ENCODE assay signal across 7 mouse cellular contexts in genomic region chr8:11556691-11557423, GRCm38 (mm10). TPM values are rescaled to one million over a fixed set of nuclear protein-coding genes. Genes with fewer than 3 reads are reported as not detected.
DNase-seq lines count a peak whose midpoint lies in the region; ATAC-seq and TF ChIP-seq lines count a peak whose summit lies in the region.

No protein-coding gene starts in this region.

- TF ChIP-seq POLR2A in kidney, adult 2 months (IDR thresholded peaks at IDR 0.05; ENCODE audit: low read depth, low read length) = no peak
- no peak for TF ChIP-seq POLR2A in limb, embryonic 14.5 days (IDR thresholded peaks at IDR 0.05; ENCODE audit: borderline replicate concordance, extremely low read depth, insufficient read depth, insufficient read length)
- TF ChIP-seq POLR2A in myocyte (IDR thresholded peaks at IDR 0.05; ENCODE audit: insufficient read length, low read depth) = no peak

- under 1% methylated on average over 85 of the region's 85 CpGs for WGBS in kidney, adult 2 months
- under 1% methylated on average over 51 of the region's 85 CpGs for WGBS in limb, embryonic 14.5 days

- H3K27ac ChIP-seq in kidney, adult 2 months (ENCODE audit: insufficient read depth, low read depth, low read length) = peak overlapping the region; percentile 96
- peak overlapping the region; percentile 96 for H3K27ac ChIP-seq in limb, embryonic 14.5 days (replicated peaks; ENCODE audit: low read depth, low read length)

- H3K4me1 ChIP-seq in kidney, adult 2 months (ENCODE audit: control insufficient read depth, insufficient read depth, low read length) = no peaks in the 10 kb centered on the region; the same call in 1 of the 2 replicates
- H3K4me1 ChIP-seq in limb, embryonic 14.5 days (ENCODE audit: control insufficient read depth, insufficient read depth, low read length) = peaks cover 7% of the 10 kb centered on the region

- H3K79me2 ChIP-seq in myocyte (ENCODE audit: control insufficient read depth, insufficient read depth) = peaks cover 37% of the 10 kb centered on the region

- peak overlapping the region; percentile 59 for H3K4me2 ChIP-seq in limb, embryonic 14.5 days (replicated peaks; ENCODE audit: low read depth, low read length, severe bottlenecking)
- peak overlapping the region; percentile 82 for H3K4me2 ChIP-seq in myocyte (ENCODE audit: low read depth)

- ATAC-seq in limb, embryonic 14.5 days (ENCODE audit: low FRiP score, low read depth) = no peak

- peak overlapping the region; percentile 98 for H3K4me3 ChIP-seq in kidney, adult 2 months (ENCODE audit: insufficient read depth, low read depth, low read length)
- H3K4me3 ChIP-seq in limb, embryonic 14.5 days (replicated peaks; ENCODE audit: low read length) = peak overlapping the region; percentile 94
- H3K4me3 ChIP-seq in myocyte = peak overlapping the region; percentile 73

- H3K9ac ChIP-seq in limb, embryonic 14.5 days (ENCODE audit: low read depth, low read length, severe bottlenecking) = peak overlapping the region; percentile 90

- peak; percentile 43 for DNase-seq in ZHBTc4 (ENCODE audit: low read depth, low spot score)
- peak; percentile 70 to 72 for DNase-seq in cerebellum, postnatal 14 days
- peak; percentile 33 to 51 for DNase-seq in gastrocnemius, postnatal 4 days (ENCODE audit: low spot score in 2 of 2)
- DNase-seq in kidney, adult 2 months = peak; percentile 43
- no peak for DNase-seq in limb, embryonic 14.5 days (ENCODE audit: low spot score)
- peak; percentile 52 to 84 for DNase-seq in spleen, postnatal 4 days (ENCODE audit: low spot score in 2 of 2)

- peak overlapping the region; percentile 72 for H3ac ChIP-seq in myocyte (ENCODE audit: control insufficient read depth, insufficient read length)

- H3K27me3 ChIP-seq in kidney, adult 2 months (replicated peaks; ENCODE audit: control insufficient read depth, insufficient read depth, low read length) = no peaks in the 10 kb centered on the region
- no peaks in the 10 kb centered on the region for H3K27me3 ChIP-seq in limb, embryonic 14.5 days (ENCODE audit: control insufficient read depth, insufficient read depth, low read length)
- H3K27me3 ChIP-seq in myocyte (ENCODE audit: control insufficient read depth, insufficient read depth, insufficient read length) = no peaks in the 10 kb centered on the region

- H3K9me3 ChIP-seq in limb, embryonic 14.5 days (ENCODE audit: control insufficient read depth, low read length) = no peaks in the 10 kb centered on the region

- H3K36me3 ChIP-seq in kidney, adult 2 months (ENCODE audit: control insufficient read depth, insufficient read depth, low read length) = no peaks in the 10 kb centered on the region
- peaks cover 9% of the 10 kb centered on the region for H3K36me3 ChIP-seq in limb, embryonic 14.5 days (ENCODE audit: control insufficient read depth, insufficient read depth, low read length)
- no peaks in the 10 kb centered on the region for H3K36me3 ChIP-seq in myocyte (ENCODE audit: control insufficient read depth, insufficient read depth)

- TF ChIP-seq CTCF in kidney, adult 2 months (conservative IDR thresholded peaks at IDR 0.05; ENCODE audit: insufficient read depth, insufficient read length, low read depth, low read length) = no peak

TF ChIP-seq in myocyte, 11 proteins besides CTCF, POLR2A, EP300 and RAD21:
- TF ChIP-seq CEBPB (IDR thresholded peaks at IDR 0.05; ENCODE audit: insufficient read depth, poor library complexity, severe bottlenecking) = no peak
- TF ChIP-seq MYOG (IDR thresholded peaks at IDR 0.05; ENCODE audit: control insufficient read depth in 1 of 3, insufficient read depth in 1 of 3, insufficient read length in 2 of 3, low read depth in 2 of 3) = no peak
- TF ChIP-seq USF1 (IDR thresholded peaks at IDR 0.05; ENCODE audit: low read depth) = no peak
- TF ChIP-seq SRF (IDR thresholded peaks at IDR 0.05; ENCODE audit: control insufficient read depth, insufficient read length, low read depth) = no peak
- TF ChIP-seq POLR2AphosphoS2 (IDR thresholded peaks at IDR 0.05; ENCODE audit: insufficient read length, low read depth) = no peak
- no peak for TF ChIP-seq MYOD1 (IDR thresholded peaks at IDR 0.05; ENCODE audit: control insufficient read depth in 1 of 3, insufficient read length in 2 of 3, low read depth in 2 of 3)
- TF ChIP-seq REST (IDR thresholded peaks at IDR 0.05; ENCODE audit: insufficient read depth, insufficient read length) = no peak
- no peak for TF ChIP-seq TCF3 (IDR thresholded peaks at IDR 0.05; ENCODE audit: insufficient read length, low read depth)
- no peak for TF ChIP-seq MAX (IDR thresholded peaks at IDR 0.05; ENCODE audit: low read depth)
- no peak for TF ChIP-seq E2F4 (IDR thresholded peaks at IDR 0.05; ENCODE audit: insufficient read depth)
- TF ChIP-seq TCF12 (IDR thresholded peaks at IDR 0.05; ENCODE audit: insufficient read depth, poor library complexity, severe bottlenecking) = no peak

RNA-seq across cellular contexts. Expression of gene Ing1, which starts 1.5 kb away (rescaled TPM):
- 10 to 100 TPM; 39.7 to 47.8 TPM for total RNA-seq in gastrocnemius, postnatal 4 days (2021)
- polyA plus RNA-seq in kidney, adult 2 months (2012; rRNA removed) = 12.0 and 16.3 TPM in 2 replicates
- 38.5 and 63.6 TPM in 2 replicates for polyA plus RNA-seq in limb, embryonic 14.5 days (2012; rRNA removed)
- polyA plus RNA-seq in limb, embryonic 14.5 days (2014; fragmentation: Nextera tagmentation; extraction: Ambion mirVana) = 42.9 and 49.7 TPM in 2 replicates
- 21.8 TPM for polyA plus RNA-seq in myocyte (2012; fragmentation: generic; extraction: Trizol)

RNA-seq across cellular contexts. Expression of gene Cars2, which starts 6.3 kb away (rescaled TPM):
- total RNA-seq in gastrocnemius, postnatal 4 days (2021) = 10 to 100 TPM; 20.5 to 24.3 TPM
- polyA plus RNA-seq in kidney, adult 2 months (2012; rRNA removed) = 50.7 and 56.6 TPM in 2 replicates
- polyA plus RNA-seq in limb, embryonic 14.5 days (2012; rRNA removed) = 66.7 and 77.4 TPM in 2 replicates
- polyA plus RNA-seq in limb, embryonic 14.5 days (2014; fragmentation: Nextera tagmentation; extraction: Ambion mirVana) = 26.4 and 27.5 TPM in 2 replicates
- 14.4 TPM for polyA plus RNA-seq in myocyte (2012; fragmentation: generic; extraction: Trizol)

RNA-seq across cellular contexts. Expression of gene Naxd, which starts 59.6 kb away (rescaled TPM):
- total RNA-seq in gastrocnemius, postnatal 4 days (2021) = 10 to 100 TPM; 32.2 to 36.5 TPM
- 111 and 118 TPM in 2 replicates for polyA plus RNA-seq in kidney, adult 2 months (2012; rRNA removed)
- 117 and 129 TPM in 2 replicates for polyA plus RNA-seq in limb, embryonic 14.5 days (2012; rRNA removed)
- polyA plus RNA-seq in limb, embryonic 14.5 days (2014; fragmentation: Nextera tagmentation; extraction: Ambion mirVana) = 112 and 118 TPM in 2 replicates
- 89.2 TPM for polyA plus RNA-seq in myocyte (2012; fragmentation: generic; extraction: Trizol)
